Comparison of ENCODE assay signal across 16 mouse cellular contexts in the genomic region with DNA sequence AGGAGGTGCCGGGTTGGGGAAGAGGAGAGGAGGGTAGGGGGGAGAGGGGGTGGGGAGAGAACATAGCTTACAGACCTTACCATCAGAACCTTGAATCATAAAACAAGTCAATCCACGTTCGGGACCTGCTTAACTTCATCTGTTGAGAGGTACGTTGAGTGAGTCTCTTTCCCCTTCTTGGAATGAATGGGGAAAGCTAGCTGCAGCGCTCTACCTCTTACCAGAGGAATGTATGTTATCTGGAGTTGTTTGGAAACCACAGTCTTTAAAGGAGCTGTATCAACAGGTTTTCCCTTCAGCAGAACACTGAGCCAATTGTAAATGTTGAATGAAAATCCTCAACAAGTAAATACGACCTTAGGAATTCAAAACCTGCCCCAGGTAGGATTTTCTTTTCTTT. TPM values are rescaled to one million over a fixed set of nuclear protein-coding genes. Genes with fewer than 3 reads are reported as not detected.
DNase-seq lines count a peak whose midpoint lies in the region; ATAC-seq and TF ChIP-seq lines count a peak whose summit lies in the region.
"Had no signal": no experiment of that assay in that cellular context is flagged by ENCODE, and none has a peak within 500 bp of the region (broad histone marks: within the 10 kb centered on the region; RNA-seq: fewer than 3 reads in every experiment).

No protein-coding gene starts in this region.

- no peak for DNase-seq in hindbrain, embryonic 10.5 days (ENCODE audit: low spot score)
- peak; percentile 54 for DNase-seq in embryo, embryonic 9.5 days (ENCODE audit: extremely low spot score)
- peak; percentile 24 for DNase-seq in lung, postnatal 36 days
- DNase-seq in layer of hippocampus, adult 18-20 months (ENCODE audit: low spot score in 2 of 2), result no peak
- DNase-seq in left cerebral cortex, adult 2 months (ENCODE audit: extremely low spot score in 1 of 2, low spot score in 2 of 2), result no peak
- DNase-seq in urinary bladder, postnatal 36 days (ENCODE audit: low spot score in 2 of 2), result no peak
- DNase-seq: cerebellum, adult 18-20 months; gastrocnemius, postnatal 25 days; kidney, postnatal 14 days; right cerebral cortex, postnatal 4 days had no signal

- no peaks in the 10 kb centered on the region for H3K9me3 ChIP-seq in hindbrain, embryonic 10.5 days
- no peaks in the 10 kb centered on the region for H3K9me3 ChIP-seq in hindbrain, embryonic 13.5 days
- no peaks in the 10 kb centered on the region for H3K9me3 ChIP-seq in intestine, embryonic 15.5 days
- H3K9me3 ChIP-seq: embryonic facial prominence, embryonic 12.5 days; forebrain, embryonic 15.5 days had no signal

- 14% methylated on average over 6 of the region's 6 CpGs for whole genome bisulfite sequencing in hindbrain, embryonic 10.5 days
- WGBS in hindbrain, embryonic 13.5 days, result 19% methylated on average over 6 of the region's 6 CpGs
- 11% methylated on average over 6 of the region's 6 CpGs for WGBS in intestine, embryonic 15.5 days

- intact Hi-C loops in left cerebral cortex, adult 2 months (cut with DNase I), result no loop called here

- TF ChIP-seq CTCF in left cerebral cortex, adult 2 months (IDR thresholded peaks at IDR 0.05), result no peak

- 0 out of 2 replicates have a peak overlapping the region, but pooled peaks have one; percentile 16 for H3K27ac ChIP-seq in hindbrain, embryonic 10.5 days
- H3K27ac ChIP-seq in hindbrain, embryonic 13.5 days, result no peak overlapping the region
- no peak overlapping the region for H3K27ac ChIP-seq in intestine, embryonic 15.5 days
- no peak overlapping the region for H3K27ac ChIP-seq in left cerebral cortex, adult 2 months
- H3K27ac ChIP-seq: forebrain, embryonic 15.5 days had no signal

- H3K9ac ChIP-seq in hindbrain, embryonic 13.5 days, result no peak overlapping the region
- H3K9ac ChIP-seq in intestine, embryonic 15.5 days, result no peak overlapping the region
- H3K9ac ChIP-seq: embryonic facial prominence, embryonic 12.5 days; forebrain, embryonic 15.5 days had no signal

- H3K36me3 ChIP-seq in hindbrain, embryonic 10.5 days, result no peaks in the 10 kb centered on the region
- H3K36me3 ChIP-seq in hindbrain, embryonic 13.5 days, result no peaks in the 10 kb centered on the region
- no peaks in the 10 kb centered on the region for H3K36me3 ChIP-seq in intestine, embryonic 15.5 days
- H3K36me3 ChIP-seq: embryonic facial prominence, embryonic 12.5 days; forebrain, embryonic 15.5 days had no signal

- H3K4me3 ChIP-seq in hindbrain, embryonic 10.5 days, result no peak overlapping the region
- no peak overlapping the region for H3K4me3 ChIP-seq in hindbrain, embryonic 13.5 days
- no peak overlapping the region for H3K4me3 ChIP-seq in intestine, embryonic 15.5 days (replicated peaks)
- H3K4me3 ChIP-seq in left cerebral cortex, adult 2 months, result no peak overlapping the region
- H3K4me3 ChIP-seq: embryonic facial prominence, embryonic 12.5 days; forebrain, embryonic 15.5 days had no signal

- peaks cover 18% of the 10 kb centered on the region; the same call in 1 of the 2 replicates for H3K4me1 ChIP-seq in hindbrain, embryonic 10.5 days (replicated peaks)
- H3K4me1 ChIP-seq in hindbrain, embryonic 13.5 days (replicated peaks), result no peaks in the 10 kb centered on the region; the same call in 1 of the 2 replicates
- H3K4me1 ChIP-seq in intestine, embryonic 15.5 days (replicated peaks), result 0 out of 2 replicates have a peak, but pooled peaks cover 3% of the 10 kb centered on the region
- H3K4me1 ChIP-seq: forebrain, embryonic 15.5 days had no signal

- H3K27me3 ChIP-seq in hindbrain, embryonic 10.5 days (ENCODE audit: insufficient read depth, poor library complexity, severe bottlenecking), result no peaks in the 10 kb centered on the region
- no peaks in the 10 kb centered on the region for H3K27me3 ChIP-seq in hindbrain, embryonic 13.5 days
- no peaks in the 10 kb centered on the region for H3K27me3 ChIP-seq in intestine, embryonic 15.5 days (replicated peaks)
- H3K27me3 ChIP-seq: embryonic facial prominence, embryonic 12.5 days; forebrain, embryonic 15.5 days had no signal

- ATAC-seq in hindbrain, embryonic 13.5 days (ENCODE audit: low FRiP score), result no peak
- peak; percentile 48 for ATAC-seq in intestine, embryonic 15.5 days
- ATAC-seq: CD4-positive, CD25-positive, alpha-beta regulatory T cell, adult 4 months; forebrain, embryonic 15.5 days had no signal

- no peak overlapping the region for H3K4me2 ChIP-seq in hindbrain, embryonic 13.5 days
- no peak overlapping the region for H3K4me2 ChIP-seq in intestine, embryonic 15.5 days (replicated peaks)
- H3K4me2 ChIP-seq: embryonic facial prominence, embryonic 12.5 days; forebrain, embryonic 15.5 days; liver, embryonic 11.5 days had no signal

RNA-seq across cellular contexts. Expression of a gene that starts 4.7 kb away (rescaled TPM):
- 44.6 and 63.8 TPM in 2 replicates for polyA plus RNA-seq in hindbrain, embryonic 10.5 days (2016; fragmentation: Nextera tagmentation; extraction: Ambion mirVana)
- 61.0 and 69.1 TPM in 2 replicates for polyA plus RNA-seq in hindbrain, embryonic 13.5 days (2015; fragmentation: Nextera tagmentation; extraction: Ambion mirVana)
- polyA plus RNA-seq in intestine, embryonic 15.5 days (2015; fragmentation: Nextera tagmentation; extraction: Ambion mirVana), result 21.1 and 28.8 TPM in 2 replicates
- total RNA-seq in layer of hippocampus, adult 18-20 months (2021), result 100 to 1,000 TPM in 1 of 2 experiments, 10 to 100 TPM in 1; 96.4 to 102 TPM
- total RNA-seq in left cerebral cortex, adult 2 months (2021), result 100 to 1,000 TPM; 199 to 232 TPM

Comparison
In these comparisons a context has a peak if more than half of its experiments do, and no peak if none do; other contexts are left out.
1. DNase-seq: peak in embryo, embryonic 9.5 days (single experiment) and lung, postnatal 36 days (single experiment); none in hindbrain, embryonic 10.5 days (single experiment), layer of hippocampus, adult 18-20 months (0 of 2), left cerebral cortex, adult 2 months (0 of 2) and urinary bladder, postnatal 36 days (0 of 2).